Comparison of ENCODE assay signal across 15 mouse cellular contexts in genomic region chr17:36844286-36844719, GRCm38 (mm10). TPM values are rescaled to one million over a fixed set of nuclear protein-coding genes. Genes with fewer than 3 reads are reported as not detected.
DNase-seq lines count a peak whose midpoint lies in the region; ATAC-seq and TF ChIP-seq lines count a peak whose summit lies in the region.
"Had no signal": no experiment of that assay in that cellular context is flagged by ENCODE, and none has a peak within 500 bp of the region (broad histone marks: within the 10 kb centered on the region; RNA-seq: fewer than 3 reads in every experiment).

No protein-coding gene starts in this region.

- H3K4me1 ChIP-seq in intestine, postnatal 0 days (replicated peaks; ENCODE audit: control insufficient read depth, insufficient read depth, low read length) = peaks cover 4% of the 10 kb centered on the region; the same call in 1 of the 2 replicates
- no peaks in the 10 kb centered on the region; the same call in 1 of the 2 replicates for H3K4me1 ChIP-seq in testis, adult 2 months (ENCODE audit: control insufficient read depth, insufficient read depth, low read length)

- peak; percentile 54 for ATAC-seq in intestine, postnatal 0 days
- ATAC-seq: forebrain, embryonic 14.5 days; midbrain, embryonic 13.5 days; Patski had no signal

- 0 out of 2 replicates have a peak, but pooled peaks cover 4% of the 10 kb centered on the region for H3K36me3 ChIP-seq in intestine, postnatal 0 days (ENCODE audit: control insufficient read depth, insufficient read depth)
- H3K36me3 ChIP-seq in testis, adult 2 months (ENCODE audit: control insufficient read depth, insufficient read depth, low read length) = no peaks in the 10 kb centered on the region

- TF ChIP-seq CTCF in intestine, postnatal 0 days (IDR thresholded peaks at IDR 0.05; ENCODE audit: low read depth) = no peak
- no peak for TF ChIP-seq CTCF in testis, adult 2 months (IDR thresholded peaks at IDR 0.05; ENCODE audit: control insufficient read depth, insufficient read depth, insufficient replicate concordance, low read depth, low read length)

- H3K27me3 ChIP-seq in intestine, postnatal 0 days (replicated peaks; ENCODE audit: control insufficient read depth, insufficient read depth, low read length) = no peaks in the 10 kb centered on the region
- no peaks in the 10 kb centered on the region for H3K27me3 ChIP-seq in testis, adult 2 months (ENCODE audit: control insufficient read depth, insufficient read depth, low read length)
- H3K27me3 ChIP-seq: limb, embryonic 13.5 days; midbrain, embryonic 13.5 days; Patski had no signal

- 0 out of 2 replicates have a peak overlapping the region, but pooled peaks have one; percentile 23 for H3K27ac ChIP-seq in intestine, postnatal 0 days (ENCODE audit: low read depth, low read length)
- peak overlapping the region; percentile 36 for H3K27ac ChIP-seq in testis, adult 2 months (ENCODE audit: control insufficient read depth, insufficient read depth, low read depth, low read length)
- H3K27ac ChIP-seq: kidney, postnatal 0 days; limb, embryonic 13.5 days; midbrain, embryonic 13.5 days had no signal

- peak; percentile 18 for DNase-seq in kidney, adult 9 months
- no peak for DNase-seq in kidney, adult 18-20 months
- DNase-seq in WW6 (ENCODE audit: low read depth, low spot score) = peak; percentile 26
- DNase-seq in urinary bladder, postnatal 14 days (ENCODE audit: low spot score) = no peak
- no peak for DNase-seq in retina, postnatal 1 day
- DNase-seq in ovary, postnatal 14 days (ENCODE audit: low spot score) = no peak

- TF ChIP-seq POLR2A in testis, adult 2 months (IDR thresholded peaks at IDR 0.05; ENCODE audit: control insufficient read depth, low read depth, low read length) = no peak

- H3K9me3 ChIP-seq in intestine, postnatal 0 days (ENCODE audit: control insufficient read depth) = no peaks in the 10 kb centered on the region
- H3K9me3 ChIP-seq: limb, embryonic 13.5 days; midbrain, embryonic 13.5 days had no signal

- H3K4me3 ChIP-seq in intestine, postnatal 0 days (ENCODE audit: low read depth, low read length) = no peak overlapping the region
- no peak overlapping the region for H3K4me3 ChIP-seq in testis, adult 2 months (ENCODE audit: control insufficient read depth, low read depth, low read length)
- H3K4me3 ChIP-seq: limb, embryonic 13.5 days; midbrain, embryonic 13.5 days had no signal

- no peak overlapping the region for H3K9ac ChIP-seq in intestine, postnatal 0 days (ENCODE audit: low read depth, low read length)
- H3K9ac ChIP-seq: limb, embryonic 13.5 days; midbrain, embryonic 13.5 days had no signal

- H3K4me2 ChIP-seq in intestine, postnatal 0 days (replicated peaks; ENCODE audit: low read depth) = 0 out of 2 replicates have a peak overlapping the region, but pooled peaks have one; percentile 27
- H3K4me2 ChIP-seq: limb, embryonic 13.5 days; midbrain, embryonic 13.5 days had no signal

RNA-seq across cellular contexts. Expression of gene Trim26, which starts 7.4 kb away (rescaled TPM):
- polyA plus RNA-seq in intestine, postnatal 0 days (2015; fragmentation: Nextera tagmentation; extraction: Ambion mirVana) = 27.4 and 32.2 TPM in 2 replicates
- 18.5 and 22.0 TPM in 2 replicates for polyA plus RNA-seq in testis, adult 2 months (2012; rRNA removed)

RNA-seq across cellular contexts. Expression of gene Trim15, which starts 22.7 kb away (rescaled TPM):
- 16.4 and 23.0 TPM in 2 replicates for polyA plus RNA-seq in intestine, postnatal 0 days (2015; fragmentation: Nextera tagmentation; extraction: Ambion mirVana)
- polyA plus RNA-seq in testis, adult 2 months (2012; rRNA removed) = not detected in 2 replicates

RNA-seq across cellular contexts. Expression of gene Trim10, which starts 25.1 kb away (rescaled TPM):
- 0.07 and 0.21 TPM in 2 replicates for polyA plus RNA-seq in intestine, postnatal 0 days (2015; fragmentation: Nextera tagmentation; extraction: Ambion mirVana)
- polyA plus RNA-seq in testis, adult 2 months (2012; rRNA removed) = 0.04 TPM in 1 of 2 replicates, not detected in the other

RNA-seq across cellular contexts. Expression of gene H2-M10.6, which starts 32.3 kb away (rescaled TPM):
- polyA plus RNA-seq in intestine, postnatal 0 days (2015; fragmentation: Nextera tagmentation; extraction: Ambion mirVana) = not detected in 2 replicates
- not detected in 2 replicates for polyA plus RNA-seq in testis, adult 2 months (2012; rRNA removed)
- polyA plus RNA-seq: forebrain, embryonic 14.5 days; heart, embryonic 16.5 days; kidney, postnatal 0 days; limb, embryonic 13.5 days; midbrain, embryonic 13.5 days; Patski; stomach, embryonic 14.5 days had no signal

RNA-seq across cellular contexts. Expression of gene Trim40, which starts 45.6 kb away (rescaled TPM):
- 6.8 TPM in 2 replicates for polyA plus RNA-seq in intestine, postnatal 0 days (2015; fragmentation: Nextera tagmentation; extraction: Ambion mirVana)
- polyA plus RNA-seq in testis, adult 2 months (2012; rRNA removed) = not detected in 2 replicates
- polyA plus RNA-seq: forebrain, embryonic 14.5 days; kidney, postnatal 0 days; limb, embryonic 13.5 days; midbrain, embryonic 13.5 days; Patski; stomach, embryonic 14.5 days had no signal

Comparison
In these comparisons a context has a peak if more than half of its experiments do, and no peak if none do; other contexts are left out.
1. DNase-seq: peak in kidney, adult 9 months (single experiment) and WW6 (single experiment); none in kidney, adult 18-20 months (single experiment), urinary bladder, postnatal 14 days (single experiment), retina, postnatal 1 day (single experiment) and ovary, postnatal 14 days (single experiment).
2. RNA of gene Trim15, which starts 22.7 kb away (polyA plus RNA-seq): 16.4 to 23.0 TPM in intestine, postnatal 0 days; not detected in testis, adult 2 months; every median in the first group is over 10 times any median in the second.